Mouse (Mus musculus): ENCODE data around the gene Olfr976.
"Not testable (repeated sequence)": the region's sequence is repeated elsewhere in the genome, so short reads cannot be mapped to it uniquely, and the experiment has no call there.

Olfr976 gene

DNA sequence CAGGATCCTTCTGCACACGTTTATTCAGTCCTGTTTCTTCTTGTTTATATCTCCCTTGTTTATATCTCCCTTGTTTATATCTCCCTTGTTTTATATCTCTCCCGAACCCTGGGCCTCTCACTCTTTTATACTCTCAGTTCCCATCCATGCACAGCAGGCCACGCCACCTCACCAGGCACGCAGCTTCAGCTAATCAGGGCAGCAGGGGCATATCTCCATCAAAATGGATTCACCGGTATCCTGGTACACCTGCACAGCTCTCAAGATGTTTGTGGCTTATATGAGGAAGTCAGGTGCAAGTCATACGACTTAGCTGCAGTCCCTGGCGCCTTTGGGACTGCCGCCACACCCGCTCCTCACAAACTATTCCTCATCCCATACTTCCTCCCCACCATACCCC, at the start of gene Olfr976:
Olfr976 (minus strand) TSS at position 101 of the 400 bp plus-strand sequence.
- not testable (repeated sequence) for DNase-seq (ENCODE audit: extremely low read depth, insufficient read length, low spot score)

DNA sequence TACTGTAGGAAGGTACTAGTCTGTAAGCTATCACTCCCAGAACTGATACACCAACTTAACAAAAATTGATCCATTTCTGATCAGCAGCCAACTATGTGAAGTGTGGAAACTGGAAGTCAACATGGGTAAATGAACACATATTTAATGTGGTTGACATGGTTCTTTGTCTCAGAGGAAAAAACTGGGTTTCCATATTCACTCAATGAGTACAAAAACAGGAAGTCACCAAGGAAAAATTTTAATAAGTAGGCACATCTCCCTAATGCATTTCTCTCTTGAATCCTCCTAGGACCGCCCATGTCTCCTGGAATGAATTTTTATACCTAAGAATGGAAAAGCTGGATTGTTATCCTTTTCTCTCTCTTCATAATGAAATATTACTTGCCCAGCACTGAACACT, 48.5 kb upstream of the Olfr976 start, which contains the start of gene Olfr980:
Olfr980 (minus strand) TSS at position 101 of the 400 bp plus-strand sequence.
- DNase-seq (ENCODE audit: extremely low read depth, insufficient read length, low spot score): no peak

DNA sequence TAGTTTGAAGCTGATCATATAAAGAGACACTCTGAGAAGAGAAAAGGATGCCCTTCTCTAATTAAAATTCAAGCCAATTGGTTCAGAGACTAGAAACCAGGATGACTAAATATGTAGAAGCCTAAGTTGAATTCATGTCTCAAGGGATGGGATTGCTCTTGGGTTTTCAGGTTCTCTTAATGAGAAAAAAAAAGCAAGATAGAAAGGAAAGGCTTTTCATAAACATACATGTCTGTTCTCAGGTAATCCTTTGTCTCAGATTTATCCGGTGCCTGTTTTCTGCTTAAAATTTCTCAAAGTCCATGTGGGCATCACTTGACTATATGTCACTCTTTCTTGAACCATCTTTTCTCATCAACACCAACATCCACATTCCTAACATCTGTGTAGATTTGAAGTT, 42.4 kb upstream of the Olfr976 start, which contains the start of gene Olfr979:
Olfr979 (minus strand) TSS at position 101 of the 400 bp plus-strand sequence.
- DNase-seq (ENCODE audit: extremely low read depth, insufficient read length, low spot score): no peak

DNA sequence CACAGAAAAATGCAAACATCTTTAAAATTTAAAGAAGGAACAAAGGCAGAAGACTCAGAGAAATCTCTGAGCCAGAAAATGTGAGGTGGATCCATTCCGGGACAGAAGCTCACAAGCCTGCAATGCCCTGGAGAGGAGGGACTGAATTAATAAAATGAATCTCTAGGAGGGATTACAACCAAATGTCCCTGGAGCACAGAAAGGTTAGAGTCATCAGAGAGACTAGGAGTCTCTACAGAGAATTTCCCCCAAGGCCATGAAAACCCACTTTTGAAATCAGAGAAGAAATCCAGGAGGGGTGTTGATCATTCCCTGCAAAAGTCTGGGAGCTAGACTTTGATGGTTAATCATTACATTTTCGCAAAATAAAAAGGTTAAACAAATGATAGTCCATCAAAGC, 30.9 kb upstream of the Olfr976 start, which contains the start of gene Olfr978:
Olfr978 (plus strand) TSS at position 301 of the 400 bp plus-strand sequence.
- no peak for DNase-seq (ENCODE audit: extremely low read depth, insufficient read length, low spot score)

DNA sequence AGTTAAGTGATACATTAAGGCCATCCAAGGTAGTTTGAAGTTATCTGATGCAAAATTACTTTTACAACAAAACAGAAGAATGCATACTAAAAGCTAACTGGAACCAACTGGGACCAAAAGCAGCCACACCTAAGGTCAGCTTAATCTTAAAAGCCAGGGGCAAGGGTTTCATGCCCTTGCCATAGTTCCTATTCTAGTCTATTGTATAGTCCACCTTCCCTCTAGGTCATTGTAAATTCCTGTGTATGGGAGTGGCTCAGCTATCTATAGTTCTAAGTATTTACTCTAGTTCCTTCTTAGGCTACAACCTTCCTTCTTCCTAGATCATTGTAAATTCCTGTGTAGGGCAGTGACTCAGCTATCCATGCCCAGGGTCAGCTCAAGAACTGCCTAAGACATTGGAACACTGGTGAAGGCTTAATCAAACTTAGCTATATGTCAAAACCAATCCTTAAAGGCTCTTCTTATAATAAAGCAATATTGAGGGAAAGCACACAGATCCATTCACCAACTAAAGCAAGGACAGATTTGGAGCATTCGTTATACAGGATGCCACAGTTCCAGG, 15.7 kb upstream of the Olfr976 start:
- DNase-seq (ENCODE audit: extremely low read depth, insufficient read length, low spot score): not testable (repeated sequence)

DNA sequence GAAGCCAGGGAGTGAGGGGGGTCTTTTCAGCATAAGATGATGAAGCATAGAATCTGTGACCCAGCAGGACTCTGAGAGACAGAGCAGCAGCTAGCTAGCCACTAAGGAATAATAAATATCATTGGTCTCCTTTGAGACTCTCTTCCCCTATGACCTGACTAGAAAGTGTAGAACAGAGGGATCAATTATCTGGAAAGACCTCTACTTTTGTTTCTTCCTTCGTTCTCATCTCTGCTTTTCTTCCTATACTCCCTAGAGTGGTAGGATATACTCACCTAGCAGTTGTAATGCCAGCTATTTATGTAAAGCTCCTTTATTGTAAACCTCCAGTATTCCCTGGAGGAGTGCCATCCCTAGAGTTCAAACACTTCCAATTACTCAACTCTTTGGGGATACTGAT, 9.0 kb downstream of the Olfr976 start, which contains the start of gene Olfr975:
Olfr975 (minus strand) TSS at position 101 of the 400 bp plus-strand sequence.
- DNase-seq (ENCODE audit: extremely low read depth, insufficient read length, low spot score): no peak

DNA sequence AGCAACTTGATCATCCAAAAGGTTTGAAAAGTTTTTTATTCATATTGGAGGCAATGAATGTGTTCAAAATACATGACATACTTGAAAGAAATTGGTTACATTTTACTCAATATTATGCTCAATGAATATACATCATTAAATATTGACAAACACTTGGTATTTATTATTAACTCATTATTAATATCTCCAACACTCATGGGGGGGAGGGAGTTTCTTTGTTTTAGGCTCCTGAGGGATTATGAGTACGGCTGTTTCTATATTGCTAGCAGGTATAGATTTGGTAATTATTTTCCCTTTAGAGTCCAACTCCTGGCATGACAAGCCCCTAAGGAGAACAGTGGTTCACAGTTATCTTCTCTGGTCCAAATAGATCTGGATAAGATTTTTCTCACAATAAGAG, 23.7 kb downstream of the Olfr976 start, which contains the start of gene Olfr974:
Olfr974 (plus strand) TSS at position 301 of the 400 bp plus-strand sequence.
- DNase-seq (ENCODE audit: extremely low read depth, insufficient read length, low spot score): no peak

DNA sequence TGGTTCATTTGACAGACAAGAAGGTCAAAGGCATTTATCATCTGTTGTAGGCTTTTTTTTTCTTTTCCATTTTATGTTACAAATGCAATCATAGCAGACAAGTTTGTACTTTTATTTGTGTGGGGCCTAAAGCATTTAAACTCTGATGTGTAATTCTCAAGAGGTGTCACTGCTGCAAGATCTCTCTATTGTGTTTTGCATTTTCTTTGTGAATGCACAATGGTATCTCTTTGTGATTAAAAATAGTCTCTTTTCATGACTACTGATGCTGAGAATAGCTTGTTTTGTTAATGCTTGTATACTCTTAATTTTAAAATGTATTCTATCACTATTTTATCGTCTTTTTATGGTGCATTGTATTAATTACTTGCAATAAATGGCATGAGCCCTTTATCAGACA, 32.1 kb downstream of the Olfr976 start:
- DNase-seq (ENCODE audit: extremely low read depth, insufficient read length, low spot score): not testable (repeated sequence)

DNA sequence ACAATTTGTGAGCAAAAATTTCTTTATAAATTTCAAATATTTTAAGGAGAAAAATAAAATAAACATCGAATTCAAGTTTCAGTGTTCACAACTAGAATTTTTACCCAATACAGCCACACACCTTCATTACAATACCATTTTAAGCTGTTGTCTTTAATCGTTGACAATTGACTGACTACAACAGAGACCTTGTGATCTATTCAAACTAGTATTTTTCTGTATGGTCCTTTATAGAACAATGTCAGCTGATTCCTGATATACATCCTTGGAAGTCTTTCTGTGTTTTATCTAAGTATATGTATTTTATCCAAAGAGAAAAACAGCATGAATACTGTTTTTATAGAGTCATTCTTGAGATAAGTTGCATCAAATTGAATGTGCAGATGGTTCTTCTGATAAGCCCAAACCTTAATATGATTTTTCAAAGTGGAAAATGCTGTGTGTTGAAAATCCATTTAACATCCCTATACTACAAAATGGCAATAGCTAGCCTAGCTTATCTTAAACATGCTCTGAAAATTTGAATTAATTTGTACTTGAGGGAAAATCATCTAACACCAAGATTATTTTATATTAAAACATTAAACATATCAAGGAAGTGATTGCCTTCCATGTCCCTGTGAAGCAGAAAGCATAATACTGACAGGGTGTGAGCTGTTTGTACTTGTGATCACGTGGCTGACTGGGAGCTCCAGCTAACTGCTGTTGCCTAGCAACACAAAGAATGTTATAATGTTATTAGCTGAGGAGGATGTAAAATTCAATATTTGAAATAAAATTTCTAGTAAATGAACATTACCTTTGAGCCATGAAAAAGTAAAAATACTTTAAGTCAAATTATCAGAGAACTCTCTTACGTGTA, 32.7 kb downstream of the Olfr976 start:
- not testable (repeated sequence) for DNase-seq (ENCODE audit: extremely low read depth, insufficient read length, low spot score)

DNA sequence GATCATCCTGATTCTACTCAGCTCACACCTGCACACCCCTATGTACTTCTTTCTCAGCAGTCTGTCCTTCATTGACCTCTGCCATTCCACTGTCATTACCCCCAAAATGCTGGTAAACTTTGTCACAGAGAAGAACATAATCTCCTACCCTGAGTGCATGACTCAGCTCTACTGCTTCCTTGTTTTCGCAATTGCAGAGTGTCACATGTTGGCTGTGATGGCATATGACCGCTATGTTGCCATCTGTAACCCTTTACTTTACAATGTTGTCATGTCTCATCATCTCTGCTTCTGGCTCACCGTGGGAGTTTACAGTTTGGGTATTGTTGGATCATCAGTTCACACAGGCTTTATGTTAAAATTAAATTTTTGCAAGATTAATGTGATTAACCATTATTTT, 51.0 kb downstream of the Olfr976 start:
- no peak for DNase-seq (ENCODE audit: extremely low read depth, insufficient read length, low spot score)

DNA sequence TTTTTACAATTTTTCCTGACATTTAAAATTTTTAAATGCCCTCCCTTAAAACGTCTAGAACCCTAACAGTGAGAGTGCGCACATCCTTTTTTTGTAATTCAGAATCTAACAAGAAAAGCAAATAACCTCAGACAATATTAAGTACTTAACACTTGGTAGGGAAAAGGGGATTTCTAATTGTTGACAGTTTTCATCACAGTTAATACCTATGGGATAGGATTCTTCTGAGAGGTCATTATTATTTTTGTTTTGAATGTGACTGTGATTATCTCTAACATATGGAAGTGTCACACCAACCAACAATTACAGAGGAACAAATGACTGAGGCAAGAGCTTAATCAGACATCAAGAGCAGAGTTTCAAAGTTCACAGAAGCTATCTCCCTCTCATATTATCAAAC, 53.9 kb downstream of the Olfr976 start, which contains the start of gene Olfr229:
Olfr229 (plus strand) TSS at position 301 of the 400 bp plus-strand sequence.
- DNase-seq (ENCODE audit: extremely low read depth, insufficient read length, low spot score): no peak

DNA sequence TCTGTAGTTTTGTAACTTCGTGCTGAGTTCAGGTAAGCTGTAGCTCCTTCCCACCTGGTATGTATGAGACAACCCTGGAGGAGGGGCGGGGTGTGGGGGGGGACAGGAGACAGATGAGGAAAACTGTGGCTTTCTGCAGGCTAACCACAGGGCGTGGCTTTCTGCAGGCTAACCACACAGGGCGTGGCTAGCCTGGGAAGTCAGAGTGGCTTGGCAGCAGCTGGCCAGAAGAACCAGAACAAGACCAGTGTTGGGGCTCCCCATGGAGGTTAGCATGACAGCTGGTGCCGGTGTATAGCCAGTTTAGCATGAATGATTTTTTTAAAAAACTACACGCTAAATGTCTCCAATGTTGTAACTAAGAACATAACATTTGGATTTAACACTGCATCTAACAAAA, 55.8 kb downstream of the Olfr976 start:
- peak; percentile 6 for DNase-seq (ENCODE audit: extremely low read depth, insufficient read length, low spot score)
